21 mouse cellular contexts compared by ENCODE assay signal in genomic region chr6:80662729-80663128, GRCm38 (mm10).
"Had no signal": no experiment of that assay in that cellular context is flagged by ENCODE, and none has a peak within 500 bp of the region (broad histone marks: within the 10 kb centered on the region; RNA-seq: fewer than 3 reads in every experiment).

No protein-coding gene starts in this region.

- H3K27ac ChIP-seq: intestine, embryonic 15.5 days; kidney, embryonic 15.5 days; limb, embryonic 12.5 days; limb, embryonic 15.5 days; liver, embryonic 14.5 days; macrophage; midbrain, embryonic 10.5 days; midbrain, embryonic 13.5 days; neural tube, embryonic 13.5 days had no signal

- DNase-seq: kidney, adult 11 months; kidney, adult 8-10 months; kidney, postnatal 10 days; kidney, postnatal 36 days; liver, postnatal 0 days; lung, embryonic 14.5 days; retina, postnatal 1 day; right cerebral cortex, postnatal 25 days; thymus, adult 2 months; thymus, postnatal 14 days; thymus, postnatal 4 days had no signal

- H3K4me3 ChIP-seq: intestine, embryonic 15.5 days; kidney, embryonic 15.5 days; limb, embryonic 12.5 days; limb, embryonic 15.5 days; midbrain, embryonic 10.5 days; midbrain, embryonic 13.5 days; myocyte; neural tube, embryonic 13.5 days had no signal
